Mouse (Mus musculus) liver, embryonic 11.5 days (tissue): ENCODE data around the gene Nxpe5. TPM values are rescaled to one million over a fixed set of nuclear protein-coding genes. Genes with fewer than 3 reads are reported as not detected.

ENCODE experiments used
- ATAC-seq: fragments of 200-750 bp; cut with Nextera tagmentation; replicated peaks from 2 replicates; pipeline ENCODE4 v1.8.0; 2017; ENCODE audit warnings: moderate number of reproducible peaks, mild to moderate bottlenecking, moderate TSS enrichment, moderate library complexity; ENCODE audit not compliant: low FRiP score
- DNase-seq: peaks from one replicate; pipeline ENCODE4 v3.0.0-alpha.2; 2017; ENCODE audit warnings: low spot score
- H3K27ac ChIP-seq: fragments of 300-500 bp; sonication (generic); 2 replicates; pipeline ENCODE4 v1.5.1; 2014; ENCODE audit warnings: mild to moderate bottlenecking, low read depth, low read length, control low read depth
- H3K27me3 ChIP-seq: fragments of 300-500 bp; sonication (generic); replicated peaks from 2 replicates; pipeline ENCODE4 v1.6.1; 2014; ENCODE audit warnings: low read length, mixed read lengths; ENCODE audit not compliant: control insufficient read depth, insufficient read depth
- H3K36me3 ChIP-seq: fragments of 300-500 bp; sonication (generic); 2 replicates; pipeline ENCODE4 v1.6.1; 2014; ENCODE audit warnings: mild to moderate bottlenecking, low read length, moderate library complexity, mixed read lengths; ENCODE audit not compliant: control insufficient read depth, insufficient read depth
- H3K4me1 ChIP-seq: fragments of 300-500 bp; sonication (generic); replicated peaks from 2 replicates; pipeline ENCODE4 v1.6.1; 2014; ENCODE audit warnings: low read length, mixed read lengths; ENCODE audit not compliant: control insufficient read depth, insufficient read depth
- H3K4me2 ChIP-seq: fragments of 300-500 bp; sonication (generic); 2 replicates; pipeline ENCODE4 v1.6.1; 2014; ENCODE audit warnings: mild to moderate bottlenecking, control low read depth, moderate library complexity
- H3K4me3 ChIP-seq: fragments of 300-500 bp; sonication (generic); 2 replicates; pipeline ENCODE4 v1.5.1; 2014; ENCODE audit warnings: low read depth, low read length, control low read depth
- H3K9ac ChIP-seq: fragments of 300-500 bp; sonication (generic); 2 replicates; pipeline ENCODE4 v1.6.1; 2014; ENCODE audit warnings: low read depth, low read length, control low read depth
- H3K9me3 ChIP-seq: fragments of 300-500 bp; sonication (generic); 2 replicates; pipeline ENCODE4 v1.6.1; 2016; ENCODE audit warnings: low read length, inconsistent platforms, mixed read lengths; ENCODE audit not compliant: control insufficient read depth
- WGBS: fragments of 180-500 bp; shearing (Covaris S2); extraction: QIAGEN DNeasy Blood & Tissue Kit; methylation state at CpG from one replicate; pipeline ENCODE4 v1.1.7; 2014; 5-methylcytosine and 5-hydroxymethylcytosine counted together
- polyA plus RNA-seq: library from polyadenylated mRNA; unstranded; fragments of >200 nt; fragmentation: Nextera tagmentation; extraction: Ambion mirVana; gene quantifications from 2 replicates; pipeline ENCODE4 v1.2.1, GENCODE M21; 2014

The Nxpe5 gene
- polyA plus RNA-seq, 1 experiment from 2014 or later, result not detected

GRCm38 (mm10) chr5:138287861-138288260, 62.2 kb downstream of the Nxpe5 start:
- no peaks in the 10 kb centered on the region for H3K4me1 ChIP-seq
- no peak overlapping the region for H3K9ac ChIP-seq
- no peaks in the 10 kb centered on the region for H3K27me3 ChIP-seq
- H3K36me3 ChIP-seq, result no peaks in the 10 kb centered on the region
- no peaks in the 10 kb centered on the region for H3K9me3 ChIP-seq
- no peak overlapping the region for H3K4me3 ChIP-seq
- ATAC-seq, result no peak
- no peak overlapping the region for H3K27ac ChIP-seq
- DNase-seq, result no peak
- WGBS, result 67% methylated on average over 3 of the region's 3 CpGs
- H3K4me2 ChIP-seq, result no peak overlapping the region

GRCm38 (mm10) chr5:138291638-138292037, 65.9 kb downstream of the Nxpe5 start:
- Histone ChIP-seq H3K9me3 (no peaks in the 10 kb centered on the region), H3K4me1 (no peaks in the 10 kb centered on the region), H3K4me3 (no peak overlapping the region), H3K27me3 (no peaks in the 10 kb centered on the region), H3K4me2 (no peak overlapping the region), H3K36me3 (no peaks in the 10 kb centered on the region), H3K9ac (no peak overlapping the region), H3K27ac (no peak overlapping the region)
- WGBS, result 69% methylated on average over 1 of the region's 1 CpGs
- DNase-seq (no peak), ATAC-seq (no peak)

DNA sequence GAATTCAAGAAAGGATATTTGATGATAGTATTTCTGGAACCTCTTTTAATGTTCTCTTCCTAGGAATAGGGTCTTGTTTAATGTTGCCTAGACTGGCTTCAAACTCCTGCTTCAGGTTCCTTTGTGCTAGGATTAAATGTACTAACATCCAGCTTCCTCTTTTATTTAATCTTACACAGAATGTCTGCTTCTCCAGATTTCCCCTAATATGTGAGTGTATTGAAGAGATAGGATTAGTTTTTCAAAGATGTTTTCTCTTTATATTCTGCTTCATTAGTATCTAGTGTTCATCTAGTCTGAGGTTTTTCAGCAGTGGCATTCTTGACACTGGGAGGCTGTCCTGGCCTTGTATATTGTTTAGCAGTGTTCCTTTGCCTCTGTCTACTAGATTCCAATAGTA, 68.5 kb downstream of the Nxpe5 start:
- H3K4me2 ChIP-seq, result no peak overlapping the region
- no peak overlapping the region for H3K9ac ChIP-seq
- H3K27me3 ChIP-seq, result no peaks in the 10 kb centered on the region
- no peaks in the 10 kb centered on the region for H3K4me1 ChIP-seq
- H3K36me3 ChIP-seq, result no peaks in the 10 kb centered on the region
- ATAC-seq (no peak), DNase-seq (no peak)
- no peak overlapping the region for H3K4me3 ChIP-seq
- H3K27ac ChIP-seq, result no peak overlapping the region
- H3K9me3 ChIP-seq, result no peaks in the 10 kb centered on the region

DNA sequence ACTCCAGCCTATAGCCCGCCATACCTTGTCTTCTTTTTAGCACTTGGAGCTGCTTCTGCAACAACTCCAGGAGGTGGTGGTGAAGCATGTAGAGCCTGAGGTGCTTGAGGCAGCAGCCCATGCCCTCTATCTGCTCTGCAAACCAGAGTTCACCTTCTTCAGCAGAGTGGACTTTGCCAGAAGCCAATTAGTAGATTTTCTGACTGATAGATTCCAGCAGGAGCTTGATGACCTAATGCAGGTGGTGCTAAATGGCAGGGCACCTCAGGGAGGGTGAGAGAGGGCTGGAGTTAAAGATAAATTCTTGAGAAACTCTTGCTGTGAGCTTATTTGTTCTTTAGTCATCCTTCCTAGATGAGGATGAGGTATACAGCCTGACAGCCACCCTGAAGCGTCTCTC, 73.9 kb downstream of the Nxpe5 start:
- Histone ChIP-seq H3K36me3 (no peaks in the 10 kb centered on the region), H3K27me3 (no peaks in the 10 kb centered on the region), H3K27ac (no peak overlapping the region), H3K9me3 (no peaks in the 10 kb centered on the region), H3K9ac (no peak overlapping the region), H3K4me2 (no peak overlapping the region), H3K4me1 (no peaks in the 10 kb centered on the region), H3K4me3 (no peak overlapping the region)
- DNase-seq (no peak), ATAC-seq (no peak)
- 68% methylated on average over 2 of the region's 2 CpGs for WGBS

Other genes starting within 250 kb of the Nxpe5 start
- gene Azgp1, start 244.4 kb upstream of the Nxpe5 start, polyA plus RNA-seq, result not detected in 2 replicates
- gene Smok3a, start 204.6 kb upstream of the Nxpe5 start, polyA plus RNA-seq, result not detected in 2 replicates
- not detected in 2 replicates for gene Smok3b, start 204.5 kb upstream of the Nxpe5 start, polyA plus RNA-seq
- gene Smok3c, start 172.7 kb upstream of the Nxpe5 start, polyA plus RNA-seq, result not detected in 2 replicates
- 15.8 and 18.0 TPM in 2 replicates for gene Zkscan1, start 140.8 kb upstream of the Nxpe5 start, polyA plus RNA-seq
- gene Zscan21, start 109.0 kb upstream of the Nxpe5 start, polyA plus RNA-seq, result 33.9 TPM in 2 replicates
- gene Zfp113, start 70.2 kb upstream of the Nxpe5 start, polyA plus RNA-seq, result 8.0 and 9.0 TPM in 2 replicates
- 251 and 257 TPM in 2 replicates for gene Cops6, start 64.8 kb upstream of the Nxpe5 start, polyA plus RNA-seq
- gene Ap4m1, start 53.9 kb upstream of the Nxpe5 start, polyA plus RNA-seq, result 11.3 and 14.2 TPM in 2 replicates
- gene Mcm7, start 53.5 kb upstream of the Nxpe5 start, polyA plus RNA-seq, result 308 and 341 TPM in 2 replicates
- gene Taf6, start 38.4 kb upstream of the Nxpe5 start, polyA plus RNA-seq, result 91.9 and 95.0 TPM in 2 replicates
- gene Cnpy4, start 38.4 kb upstream of the Nxpe5 start, polyA plus RNA-seq, result 36.0 and 38.7 TPM in 2 replicates
- gene Mblac1, start 31.6 kb upstream of the Nxpe5 start, polyA plus RNA-seq, result 5.8 and 6.3 TPM in 2 replicates
- gene Lamtor4, start 29.6 kb downstream of the Nxpe5 start, polyA plus RNA-seq, result 40.3 and 49.2 TPM in 2 replicates
- gene BC037034, start 38.1 kb downstream of the Nxpe5 start, polyA plus RNA-seq, result 6.8 and 7.2 TPM in 2 replicates
- gene Gal3st4, start 46.9 kb downstream of the Nxpe5 start, polyA plus RNA-seq, result 0.60 and 0.96 TPM in 2 replicates
- 0.05 and 0.12 TPM in 2 replicates for gene Gm43720, start 54.1 kb downstream of the Nxpe5 start, polyA plus RNA-seq
- gene Gpc2, start 54.1 kb downstream of the Nxpe5 start, polyA plus RNA-seq, result 1.9 and 2.7 TPM in 2 replicates
- gene Stag3, start 54.3 kb downstream of the Nxpe5 start, polyA plus RNA-seq, result 7.1 and 8.1 TPM in 2 replicates
- 0.39 and 0.47 TPM in 2 replicates for gene Pvrig, start 116.1 kb downstream of the Nxpe5 start, polyA plus RNA-seq
- 16.1 TPM in 2 replicates for gene Zfp157, start 215.6 kb downstream of the Nxpe5 start, polyA plus RNA-seq